Mouse (Mus musculus) liver, embryonic 15.5 days (tissue): ENCODE measurements around the gene Lmtk2. TPM values are rescaled to one million over a fixed set of nuclear protein-coding genes. Genes with fewer than 3 reads are reported as not detected.

Experiments
- ATAC-seq: fragments of 200-750 bp; cut with Nextera tagmentation; 2 replicates; pipeline ENCODE4 v1.8.0; 2017; ENCODE audit warnings: moderate number of reproducible peaks, mild to moderate bottlenecking, moderate library complexity; ENCODE audit not compliant: insufficient read depth
- H3K27ac ChIP-seq: fragments of 300-500 bp; sonication (generic); replicated peaks from 2 replicates; pipeline ENCODE4 v1.5.1; 2015; ENCODE audit warnings: mild to moderate bottlenecking, inconsistent platforms
- H3K27me3 ChIP-seq: fragments of 300-500 bp; sonication (generic); 2 replicates; pipeline ENCODE4 v1.6.1; 2015; ENCODE audit warnings: mild to moderate bottlenecking, inconsistent platforms
- H3K36me3 ChIP-seq: fragments of 300-500 bp; sonication (generic); replicated peaks from 2 replicates; pipeline ENCODE4 v1.6.1; 2015; ENCODE audit warnings: moderate library complexity, mild to moderate bottlenecking, inconsistent platforms
- H3K4me1 ChIP-seq: fragments of 300-500 bp; sonication (generic); replicated peaks from 2 replicates; pipeline ENCODE4 v1.6.1; 2015; ENCODE audit warnings: inconsistent platforms
- H3K4me2 ChIP-seq: fragments of 300-500 bp; sonication (generic); 2 replicates; pipeline ENCODE4 v1.6.1; 2015; ENCODE audit warnings: moderate library complexity, mild to moderate bottlenecking, inconsistent platforms
- H3K4me3 ChIP-seq: fragments of 300-500 bp; sonication (generic); replicated peaks from 2 replicates; pipeline ENCODE4 v1.5.1; 2015; ENCODE audit warnings: mild to moderate bottlenecking, inconsistent platforms
- H3K9ac ChIP-seq: fragments of 300-500 bp; sonication (generic); 2 replicates; pipeline ENCODE4 v1.6.1; 2015; ENCODE audit warnings: moderate library complexity, mild to moderate bottlenecking, inconsistent platforms
- H3K9me3 ChIP-seq: fragments of 300-500 bp; sonication (generic); replicated peaks from 2 replicates; pipeline ENCODE4 v1.6.1; 2016; ENCODE audit warnings: inconsistent platforms
- WGBS: fragments of 180-500 bp; shearing (Covaris S2); methylation state at CpG from one replicate; pipeline ENCODE4 v1.1.7; 2015; ENCODE audit warnings: mixed read lengths; ENCODE audit not compliant: insufficient replicate concordance; 5-methylcytosine and 5-hydroxymethylcytosine counted together
- polyA plus RNA-seq: library from polyadenylated mRNA; unstranded; fragments of >200 nt; fragmentation: Nextera tagmentation; extraction: Ambion mirVana; gene quantifications from 2 replicates; pipeline ENCODE4 v1.2.1, GENCODE M21; 2015

Lmtk2 gene
- polyA plus RNA-seq, 1 experiment from 2014 or later, result 2.0 TPM

DNA sequence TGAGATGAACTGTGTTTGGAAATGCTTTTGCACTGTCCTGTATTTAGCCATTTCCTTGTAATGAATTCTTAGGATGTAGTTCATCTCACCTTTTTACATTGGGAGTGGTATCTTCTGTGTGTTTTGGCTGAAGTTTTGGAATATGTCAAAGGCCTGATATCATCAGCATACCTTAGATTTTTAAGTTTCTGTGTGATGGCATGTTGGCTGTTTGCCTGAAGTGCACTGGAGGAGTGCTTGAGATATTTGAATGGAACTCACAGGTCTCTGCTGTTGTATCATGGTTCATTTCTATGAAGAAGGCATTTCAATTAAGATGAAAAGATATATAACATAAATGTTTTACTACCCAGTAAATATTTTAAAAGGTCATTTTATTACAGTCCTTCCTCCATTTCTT, 46.7 kb downstream of the Lmtk2 start:
- Histone ChIP-seq H3K4me2 (no peak overlapping the region), H3K9ac (no peak overlapping the region), H3K9me3 (no peaks in the 10 kb centered on the region), H3K4me1 (no peaks in the 10 kb centered on the region), H3K36me3 (peaks cover 60% of the 10 kb centered on the region), H3K27ac (no peak overlapping the region), H3K4me3 (no peak overlapping the region), H3K27me3 (no peaks in the 10 kb centered on the region)
- no peak for ATAC-seq

DNA sequence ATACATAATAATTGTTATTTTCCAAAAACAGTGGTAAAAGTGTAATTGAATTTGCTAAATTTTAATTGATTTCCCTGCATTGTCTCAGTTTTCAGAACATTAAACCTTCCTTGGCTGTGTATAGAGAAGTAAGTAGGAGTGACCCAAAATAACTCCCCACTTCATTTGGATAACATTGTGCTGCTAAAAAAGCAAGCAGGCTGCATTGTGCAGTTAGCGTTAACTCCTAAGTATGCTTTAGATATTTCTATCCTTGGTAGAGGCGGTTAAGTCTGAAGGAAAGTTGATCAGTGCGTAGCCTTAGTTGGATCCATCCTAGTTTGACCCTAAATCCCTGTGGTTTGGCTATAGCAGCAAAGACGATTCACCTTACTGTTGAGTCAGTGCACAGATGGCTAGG, 49.3 kb downstream of the Lmtk2 start:
- Histone ChIP-seq H3K27ac (no peak overlapping the region), H3K4me2 (no peak overlapping the region), H3K9ac (no peak overlapping the region), H3K4me3 (no peak overlapping the region), H3K27me3 (no peaks in the 10 kb centered on the region), H3K4me1 (no peaks in the 10 kb centered on the region), H3K9me3 (no peaks in the 10 kb centered on the region), H3K36me3 (peaks cover 59% of the 10 kb centered on the region)
- no peak for ATAC-seq
- 89% methylated on average over 4 of the region's 4 CpGs for WGBS

DNA sequence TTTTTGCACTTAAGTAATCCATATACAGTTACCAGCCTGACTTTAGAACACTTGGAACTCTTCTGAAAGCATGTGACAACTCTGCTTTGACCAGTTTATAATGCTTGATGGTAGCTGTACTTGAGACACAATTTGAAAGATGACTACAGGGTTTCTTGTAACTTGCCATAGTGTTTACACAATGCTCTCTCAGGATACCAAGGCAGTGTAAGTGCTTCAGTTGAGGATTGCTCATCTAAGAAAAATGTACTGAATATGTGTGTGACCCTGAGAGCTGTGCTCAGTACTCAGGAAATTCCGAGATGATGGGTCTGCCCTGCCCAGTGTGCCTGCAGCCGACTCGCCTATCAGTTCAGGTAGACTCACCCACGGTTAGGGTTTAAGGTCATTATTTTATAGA, 51.0 kb downstream of the Lmtk2 start:
- 85% methylated on average over 4 of the region's 4 CpGs for WGBS
- Histone ChIP-seq H3K4me1 (no peaks in the 10 kb centered on the region), H3K36me3 (peaks cover 50% of the 10 kb centered on the region), H3K27me3 (no peaks in the 10 kb centered on the region), H3K9me3 (no peaks in the 10 kb centered on the region), H3K27ac (no peak overlapping the region), H3K4me2 (no peak overlapping the region), H3K4me3 (no peak overlapping the region), H3K9ac (no peak overlapping the region)
- ATAC-seq, result no peak

DNA sequence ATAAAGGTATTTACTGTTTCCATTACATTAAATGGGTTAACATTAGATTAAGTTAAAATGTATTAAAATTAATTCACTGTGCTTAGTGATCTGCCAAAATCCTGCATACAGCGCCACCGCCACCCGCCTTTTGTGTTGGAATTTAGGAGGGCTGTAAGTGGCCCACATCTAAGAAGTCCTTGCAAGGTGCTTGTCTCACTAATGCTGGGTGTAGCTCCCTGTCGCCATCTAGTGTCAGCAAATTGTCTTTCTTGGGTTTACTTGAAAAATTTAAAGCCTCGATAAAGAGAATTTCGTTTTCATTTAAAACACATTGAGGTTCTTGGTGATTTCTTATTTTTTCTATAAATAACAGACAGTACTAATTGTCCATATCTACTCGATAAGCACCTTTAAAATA, 54.3 kb downstream of the Lmtk2 start:
- 0 out of 2 replicates have a peak, but pooled peaks cover 2% of the 10 kb centered on the region for H3K4me1 ChIP-seq
- WGBS, result 32% methylated on average over 7 of the region's 7 CpGs
- no peak overlapping the region for H3K4me2 ChIP-seq
- H3K27me3 ChIP-seq, result no peaks in the 10 kb centered on the region
- H3K9ac ChIP-seq, result no peak overlapping the region
- no peaks in the 10 kb centered on the region for H3K9me3 ChIP-seq
- H3K36me3 ChIP-seq, result peaks cover 45% of the 10 kb centered on the region
- H3K4me3 ChIP-seq, result no peak overlapping the region
- no peak for ATAC-seq
- H3K27ac ChIP-seq, result no peak overlapping the region

DNA sequence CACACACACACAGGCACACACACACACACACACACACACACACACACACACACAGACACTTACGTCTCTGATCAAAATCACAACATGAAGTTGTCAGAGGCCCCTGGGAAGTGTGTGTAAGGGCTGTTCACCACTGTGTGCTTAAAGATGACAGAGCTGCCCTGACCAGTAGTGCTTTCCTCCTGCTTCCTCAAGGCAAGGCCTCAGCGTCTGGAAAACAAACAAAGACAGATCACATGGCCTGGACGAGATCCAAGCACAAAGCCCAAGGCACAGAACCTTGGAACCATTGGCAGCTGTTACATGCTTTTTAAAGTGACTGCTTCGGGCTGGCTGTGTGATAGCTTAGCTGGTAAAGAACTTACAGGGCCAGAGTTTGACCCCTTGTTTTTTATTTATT, 58.4 kb downstream of the Lmtk2 start:
- 62% methylated on average over 4 of the region's 4 CpGs for WGBS
- Histone ChIP-seq H3K27me3 (no peaks in the 10 kb centered on the region), H3K36me3 (peaks cover 30% of the 10 kb centered on the region), H3K4me3 (no peak overlapping the region), H3K4me2 (no peak overlapping the region), H3K9ac (no peak overlapping the region), H3K9me3 (no peaks in the 10 kb centered on the region), H3K27ac (no peak overlapping the region), H3K4me1 (peaks cover 9% of the 10 kb centered on the region)
- ATAC-seq, result no peak

DNA sequence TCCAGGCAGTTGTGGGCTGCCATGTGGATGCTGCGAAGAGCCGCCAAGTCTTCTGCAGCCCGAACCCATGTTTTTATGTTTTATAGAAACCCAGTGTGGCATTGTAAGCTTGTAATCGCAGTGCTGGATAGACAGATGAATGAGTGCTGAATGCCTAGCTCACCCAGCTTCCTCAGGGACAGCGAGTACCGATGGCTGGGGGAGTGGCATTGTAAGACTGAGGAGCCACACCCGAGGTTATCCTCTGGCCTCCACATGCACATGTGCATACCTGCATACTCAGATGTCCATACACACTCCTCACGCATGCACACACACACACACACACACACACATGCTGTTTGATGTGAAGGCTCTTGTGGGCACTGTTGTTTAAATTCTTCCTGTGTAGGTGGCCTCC, 58.9 kb downstream of the Lmtk2 start:
- WGBS, result 78% methylated on average over 8 of the region's 8 CpGs
- no peaks in the 10 kb centered on the region for H3K9me3 ChIP-seq
- H3K27ac ChIP-seq, result no peak overlapping the region
- H3K9ac ChIP-seq, result no peak overlapping the region
- peaks cover 9% of the 10 kb centered on the region for H3K4me1 ChIP-seq
- no peaks in the 10 kb centered on the region for H3K27me3 ChIP-seq
- no peak overlapping the region for H3K4me2 ChIP-seq
- no peak overlapping the region for H3K4me3 ChIP-seq
- no peak for ATAC-seq
- peaks cover 35% of the 10 kb centered on the region for H3K36me3 ChIP-seq

DNA sequence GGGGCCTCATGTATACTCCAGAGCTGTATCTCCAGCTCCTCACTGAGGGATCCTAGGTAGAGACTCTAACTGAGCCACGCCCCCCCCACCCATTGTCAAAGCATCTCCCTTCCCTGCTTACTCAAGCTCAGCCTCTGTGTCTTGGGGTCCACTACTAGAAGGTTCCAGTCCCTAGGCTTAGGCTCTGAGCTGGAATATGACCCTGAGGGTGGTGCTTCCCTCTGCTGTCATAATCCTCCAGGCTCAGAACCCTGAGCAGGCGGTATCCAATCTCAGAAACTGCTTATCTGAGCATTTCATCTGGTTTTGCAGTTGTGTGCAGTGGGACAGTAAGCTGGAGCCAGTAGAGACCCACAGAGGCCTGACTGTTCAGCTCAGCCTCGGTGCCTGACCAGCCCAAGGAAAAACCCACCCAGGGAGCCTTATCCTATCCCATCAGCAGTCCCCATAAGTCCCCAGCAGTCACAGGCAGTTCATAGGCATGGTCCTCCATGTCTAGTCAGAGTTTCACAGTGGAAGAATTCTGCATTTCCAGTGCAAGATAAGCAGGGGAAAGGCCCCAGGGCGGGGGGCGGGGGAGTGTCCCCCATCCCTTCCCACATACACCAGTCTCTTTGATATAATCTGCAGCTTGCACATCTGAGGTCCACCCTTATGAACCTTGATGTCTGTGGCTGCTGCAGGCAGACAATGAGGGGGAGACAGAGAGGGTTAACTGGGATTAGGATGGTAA, 62.0 kb downstream of the Lmtk2 start:
- H3K27ac ChIP-seq, result no peak overlapping the region
- H3K9me3 ChIP-seq, result no peaks in the 10 kb centered on the region
- no peak overlapping the region for H3K4me3 ChIP-seq
- peaks cover 9% of the 10 kb centered on the region for H3K4me1 ChIP-seq
- peak; percentile 31; the same call in 1 of the 2 replicates for ATAC-seq
- WGBS, result 32% methylated on average over 5 of the region's 5 CpGs
- peaks cover 52% of the 10 kb centered on the region for H3K36me3 ChIP-seq
- no peak overlapping the region for H3K4me2 ChIP-seq
- no peak overlapping the region for H3K9ac ChIP-seq
- H3K27me3 ChIP-seq, result no peaks in the 10 kb centered on the region

DNA sequence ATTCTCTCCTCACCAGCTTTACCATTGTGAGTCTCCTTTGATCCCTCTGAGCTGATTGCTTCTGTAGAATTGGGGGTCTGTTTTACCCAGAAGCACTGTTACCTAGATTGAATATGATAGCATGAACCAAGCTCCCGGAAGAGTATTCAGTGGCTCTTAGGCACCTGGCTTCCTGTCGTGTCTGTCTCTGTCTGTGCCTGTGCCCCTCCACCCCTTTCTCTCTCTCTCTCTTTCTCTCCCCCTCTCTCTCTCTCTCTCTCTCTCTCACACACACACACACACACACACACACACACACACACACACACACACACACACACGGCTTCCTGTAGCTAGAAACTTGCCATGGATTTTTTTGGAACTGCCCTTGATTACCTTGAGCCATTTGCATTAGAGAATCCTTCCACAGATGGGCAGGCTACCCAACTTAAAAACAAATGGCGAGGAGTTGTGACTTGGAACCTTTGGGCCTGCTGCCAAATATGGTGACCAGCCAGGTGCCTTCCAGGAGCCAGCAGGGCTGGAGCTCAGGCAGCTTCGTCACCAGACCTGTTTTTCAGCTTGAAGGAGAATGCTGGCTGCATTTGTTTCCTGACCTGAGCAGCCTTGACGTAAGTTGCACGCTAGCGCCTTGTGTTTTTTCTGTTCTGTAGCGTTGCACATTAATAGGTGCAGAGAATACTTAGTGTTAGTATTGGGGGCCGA, 62.7 kb downstream of the Lmtk2 start:
- Histone ChIP-seq H3K4me1 (peaks cover 9% of the 10 kb centered on the region), H3K27me3 (no peaks in the 10 kb centered on the region), H3K9me3 (no peaks in the 10 kb centered on the region), H3K4me2 (no peak overlapping the region), H3K36me3 (peaks cover 46% of the 10 kb centered on the region), H3K9ac (no peak overlapping the region), H3K27ac (no peak overlapping the region), H3K4me3 (no peak overlapping the region)
- WGBS, result 79% methylated on average over 10 of the region's 10 CpGs
- ATAC-seq, result no peak

DNA sequence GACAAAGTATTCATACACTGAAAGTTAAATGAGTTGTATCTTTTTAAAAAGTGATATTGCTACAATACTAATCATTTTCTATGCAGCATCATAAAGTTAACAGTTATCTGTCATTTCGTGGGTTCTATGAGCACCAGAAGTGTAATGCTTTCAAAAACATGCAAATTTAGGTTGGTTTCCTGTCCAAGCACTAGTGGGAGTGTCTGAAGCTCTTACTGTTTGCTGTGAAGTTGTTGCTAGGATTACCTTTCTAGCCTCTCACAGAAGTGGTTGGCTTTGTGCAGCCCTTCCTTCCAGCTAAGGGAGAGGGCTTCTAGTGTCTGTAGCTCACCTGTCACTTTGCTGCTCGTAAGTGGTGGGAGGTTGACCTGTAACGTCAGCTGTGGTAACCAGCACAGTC, 65.5 kb downstream of the Lmtk2 start:
- H3K4me2 ChIP-seq, result no peak overlapping the region
- 61% methylated on average over 3 of the region's 3 CpGs for WGBS
- H3K4me3 ChIP-seq, result no peak overlapping the region
- no peaks in the 10 kb centered on the region for H3K9me3 ChIP-seq
- no peak overlapping the region for H3K9ac ChIP-seq
- H3K27me3 ChIP-seq, result no peaks in the 10 kb centered on the region
- no peak for ATAC-seq
- peaks cover 61% of the 10 kb centered on the region for H3K36me3 ChIP-seq
- H3K27ac ChIP-seq, result no peak overlapping the region
- H3K4me1 ChIP-seq, result peaks cover 7% of the 10 kb centered on the region

DNA sequence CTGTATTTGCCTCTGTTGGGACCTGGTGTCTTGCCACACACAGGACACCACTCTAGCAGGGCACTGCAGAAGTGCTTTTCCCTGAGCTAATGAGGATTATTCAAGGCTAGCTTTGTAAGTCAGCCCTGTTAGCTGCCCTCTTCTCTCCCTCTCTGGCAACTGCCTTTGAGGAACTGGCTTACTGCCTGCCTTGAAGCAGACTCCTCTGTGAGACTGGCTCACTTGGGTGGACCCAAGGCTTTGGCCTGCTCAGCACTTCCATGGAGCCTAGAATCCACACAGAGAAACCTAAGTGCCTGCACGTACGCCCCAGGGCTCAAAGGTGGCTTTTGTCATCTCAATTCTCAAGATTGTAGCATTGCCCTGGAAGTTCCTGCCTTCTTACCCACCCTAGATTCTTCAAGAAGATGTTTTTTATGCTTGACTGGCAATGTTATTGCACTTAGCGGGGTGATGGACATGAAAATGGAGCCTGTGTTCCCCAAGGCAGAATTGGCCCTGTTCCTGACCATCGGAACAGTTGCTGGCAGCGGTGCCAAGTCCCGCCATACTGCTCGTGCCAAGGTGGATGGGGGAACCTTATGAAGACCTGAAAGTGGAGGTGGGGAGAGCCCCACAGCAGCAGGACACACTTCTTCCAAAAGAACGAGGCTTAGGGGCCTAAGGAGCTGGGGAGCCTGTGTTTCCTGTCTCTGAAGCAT, 69.2 kb downstream of the Lmtk2 start:
- Histone ChIP-seq H3K27me3 (no peaks in the 10 kb centered on the region), H3K9ac (no peak overlapping the region), H3K4me1 (no peaks in the 10 kb centered on the region), H3K4me3 (no peak overlapping the region), H3K36me3 (peaks cover 68% of the 10 kb centered on the region), H3K4me2 (no peak overlapping the region), H3K9me3 (no peaks in the 10 kb centered on the region), H3K27ac (no peak overlapping the region)
- ATAC-seq, result no peak
- 86% methylated on average over 8 of the region's 8 CpGs for WGBS

DNA sequence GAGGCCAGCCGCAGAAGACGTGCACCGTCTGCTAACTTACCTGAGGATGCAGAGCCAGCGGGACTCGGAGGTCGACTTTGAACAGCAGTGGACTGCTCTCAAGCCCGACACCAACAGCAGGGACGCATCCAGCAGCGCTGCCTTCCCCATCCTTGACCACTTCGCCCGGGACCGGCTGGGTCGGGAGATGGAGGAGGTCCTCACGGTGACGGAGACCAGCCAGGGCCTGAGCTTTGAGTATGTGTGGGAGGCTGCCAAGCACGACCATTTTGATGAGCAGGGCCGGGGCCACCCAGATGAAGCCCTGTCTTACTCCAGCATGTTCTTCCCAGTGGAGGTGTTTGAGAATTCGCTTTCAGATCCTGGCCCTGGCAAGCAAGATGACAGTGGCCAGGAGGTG, 73.4 kb downstream of the Lmtk2 start:
- Histone ChIP-seq H3K9ac (no peak overlapping the region), H3K4me2 (no peak overlapping the region), H3K4me3 (no peak overlapping the region), H3K4me1 (no peaks in the 10 kb centered on the region), H3K27me3 (no peaks in the 10 kb centered on the region), H3K9me3 (no peaks in the 10 kb centered on the region), H3K27ac (no peak overlapping the region), H3K36me3 (peaks cover 71% of the 10 kb centered on the region)
- WGBS, result 82% methylated on average over 18 of the region's 18 CpGs
- ATAC-seq, result no peak
